Mouse (Mus musculus) mature B cell (primary cell): ENCODE measurements around the gene Sema3a.

Experiments used
- in situ Hi-C: fragments of 300-500 bp; cut with MboI; formaldehyde crosslinking; loops from 2 replicates; pipeline ENCODE4 v1.14.3; 2019

The Sema3a gene

DNA sequence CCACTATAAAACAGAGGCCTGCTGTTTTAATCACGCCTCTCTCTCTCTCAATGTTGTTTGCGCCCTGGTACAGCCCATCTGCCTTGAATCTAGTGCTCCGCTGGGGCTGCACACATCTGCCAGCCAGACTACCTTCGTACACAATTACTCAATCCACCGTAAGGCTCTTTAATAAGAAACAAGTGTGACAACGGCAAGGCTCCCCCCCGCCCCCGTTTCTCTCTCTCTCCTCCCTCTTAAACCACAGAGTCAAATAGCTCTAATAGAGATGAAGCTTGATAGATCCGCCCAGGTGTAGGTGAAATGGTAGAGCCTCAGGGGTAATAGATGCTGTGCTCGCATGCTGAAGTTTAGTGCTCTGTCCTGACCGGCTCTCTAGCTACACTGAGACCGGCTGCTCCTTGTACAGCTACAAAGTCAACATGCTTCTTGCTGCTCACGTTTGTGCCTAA lies at the start of gene Sema3a:
Gene Sema3a, plus strand, starts transcription at position 174 of the 452 bp plus-strand sequence.
- in situ Hi-C loops, result no loop called here

DNA sequence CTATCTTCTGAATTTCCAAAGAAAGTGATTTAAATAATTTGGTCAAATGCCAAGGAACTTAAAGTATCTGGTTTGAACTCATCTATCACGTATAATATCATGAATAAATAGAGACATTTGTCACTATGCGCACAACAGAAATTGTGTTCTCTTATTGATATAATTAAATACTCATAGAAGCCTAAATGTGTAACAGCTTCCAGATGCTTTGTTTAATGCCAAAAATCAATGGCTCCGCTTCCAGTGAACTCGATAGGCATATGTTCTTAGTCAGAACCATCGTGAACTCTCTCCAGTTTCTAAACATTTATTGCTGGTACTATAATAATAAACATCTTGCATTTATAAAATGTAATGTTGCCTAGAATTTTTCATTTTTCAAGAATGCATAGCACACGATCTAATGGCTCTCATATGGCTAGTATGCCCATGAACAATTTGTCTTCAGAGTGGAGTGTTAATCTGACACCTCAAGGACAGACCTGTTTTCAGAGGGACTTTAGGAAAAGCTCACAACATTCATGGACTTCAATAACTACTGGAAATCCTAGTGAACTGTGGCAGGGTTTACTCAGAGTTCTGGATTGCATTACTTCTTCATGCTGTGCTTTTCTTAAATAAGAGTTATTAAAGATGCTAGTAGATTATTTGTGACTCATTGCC lies 40.3 kb upstream of the Sema3a start:
- in situ Hi-C loops, result no loop called here

DNA sequence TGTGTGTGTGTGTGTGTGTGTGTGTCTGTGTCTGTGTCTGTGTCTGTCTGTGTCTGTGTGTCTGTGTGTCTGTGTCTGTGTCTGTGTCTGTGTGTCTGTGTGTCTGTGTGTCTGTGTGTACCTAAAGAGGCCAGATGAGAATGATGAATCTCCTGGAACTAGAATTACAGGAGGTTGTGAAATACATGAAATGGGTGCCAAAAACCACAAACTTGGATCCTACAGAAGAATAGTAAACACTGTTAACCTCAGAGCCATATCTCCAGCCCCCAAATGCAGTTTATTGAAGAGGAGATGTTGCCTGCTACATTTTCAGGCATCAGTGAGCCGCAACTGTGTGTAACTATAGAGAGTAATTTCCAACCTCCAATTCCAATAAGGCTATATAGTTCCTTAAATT lies 34.8 kb upstream of the Sema3a start:
- in situ Hi-C loops, result no loop called here

DNA sequence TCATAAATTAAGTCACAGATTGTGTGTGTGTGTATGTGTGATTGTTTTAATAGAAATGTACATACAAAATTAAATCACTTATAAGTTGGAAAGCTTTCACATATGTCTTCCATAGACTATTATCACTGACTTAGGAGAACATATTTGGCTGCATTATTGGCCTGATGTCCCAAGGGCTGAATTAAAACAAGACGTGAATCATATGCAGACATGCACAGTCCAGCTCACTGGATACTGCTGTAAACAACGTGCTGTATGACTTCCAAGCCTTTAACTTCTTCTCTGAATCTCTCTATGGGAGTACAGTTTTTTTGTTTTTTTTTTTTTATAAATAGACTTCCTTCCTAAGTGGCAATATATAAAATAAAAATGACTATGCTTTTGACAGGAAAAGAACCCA lies 15.7 kb upstream of the Sema3a start:
- in situ Hi-C loops, result no loop called here

DNA sequence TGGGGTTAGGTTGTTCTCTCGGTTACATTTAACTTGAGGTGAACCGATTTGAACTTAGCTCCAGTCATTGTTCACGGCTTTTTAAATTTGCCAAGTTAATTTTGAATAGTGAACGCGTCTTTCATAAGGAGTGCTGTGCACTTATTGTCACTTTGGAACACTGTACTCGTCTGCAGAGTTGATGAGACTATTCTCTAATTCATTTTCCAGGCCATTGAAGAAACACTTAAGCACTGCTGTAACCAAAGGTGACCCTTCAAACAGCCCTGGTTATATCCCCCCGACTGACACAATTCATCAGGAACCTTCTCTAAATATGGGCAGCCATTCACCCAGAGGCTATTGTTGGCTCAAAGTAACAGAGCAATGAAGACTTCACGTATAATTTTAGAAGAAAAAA lies 8.0 kb upstream of the Sema3a start:
- in situ Hi-C loops, result no loop called here

DNA sequence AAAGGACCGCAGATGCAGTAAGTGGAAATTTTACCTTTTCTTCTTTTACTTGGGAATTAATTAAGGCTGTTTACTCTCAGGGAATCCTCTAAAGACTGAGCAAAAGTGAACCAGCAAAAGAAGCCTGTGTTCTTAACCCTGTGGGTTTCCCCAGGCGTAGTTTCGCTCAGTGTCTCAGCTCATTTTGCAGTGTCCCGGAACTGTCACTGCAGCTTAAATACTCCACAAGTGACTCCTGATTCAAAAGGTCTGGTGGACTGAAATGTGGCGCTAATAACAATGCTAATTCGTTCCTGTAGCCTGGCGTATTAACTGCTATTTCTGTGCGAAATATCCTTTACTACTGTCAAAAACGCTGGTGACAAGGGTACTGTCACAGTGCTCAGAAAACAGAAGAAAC lies 543 bp downstream of the Sema3a start:
- in situ Hi-C loops, result no loop called here

DNA sequence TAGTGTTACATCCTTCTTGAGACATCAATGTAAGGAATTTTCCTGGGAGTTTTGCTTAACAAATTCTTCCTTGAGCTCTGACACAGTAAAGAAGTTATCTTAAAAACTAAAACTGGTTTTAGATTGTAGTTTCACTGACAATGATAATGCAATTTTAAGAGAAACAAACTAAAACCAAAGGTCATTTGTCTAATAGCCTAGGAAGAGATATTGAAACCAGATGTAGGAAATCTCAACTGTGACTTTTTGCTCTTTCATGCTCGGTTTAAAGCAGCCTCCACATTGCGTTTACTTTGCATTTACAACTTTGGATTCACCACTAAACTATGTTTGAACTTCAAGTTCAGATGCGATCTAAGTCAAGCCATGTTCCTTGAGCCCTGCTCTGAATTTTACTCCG lies 982 bp downstream of the Sema3a start:
- in situ Hi-C loops, result no loop called here

DNA sequence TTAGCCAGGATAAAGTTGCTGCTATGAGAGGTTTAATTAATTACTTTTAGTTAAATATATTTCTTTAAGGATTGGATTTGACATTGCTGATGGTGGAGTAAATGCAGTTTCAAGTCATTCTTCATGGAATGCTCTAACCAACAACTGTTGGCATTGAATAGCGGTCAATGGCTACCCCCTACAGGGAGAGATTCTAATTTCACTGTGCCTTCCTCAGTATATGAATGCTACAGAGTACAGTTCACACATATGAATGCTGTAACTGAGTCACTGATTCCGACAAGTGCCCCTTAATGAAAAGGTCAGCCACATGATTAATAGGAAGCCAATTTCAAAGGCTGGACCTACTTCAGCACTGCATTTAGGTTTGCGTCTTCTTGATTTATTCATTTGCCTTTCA lies 1.9 kb downstream of the Sema3a start:
- in situ Hi-C loops, result no loop called here

DNA sequence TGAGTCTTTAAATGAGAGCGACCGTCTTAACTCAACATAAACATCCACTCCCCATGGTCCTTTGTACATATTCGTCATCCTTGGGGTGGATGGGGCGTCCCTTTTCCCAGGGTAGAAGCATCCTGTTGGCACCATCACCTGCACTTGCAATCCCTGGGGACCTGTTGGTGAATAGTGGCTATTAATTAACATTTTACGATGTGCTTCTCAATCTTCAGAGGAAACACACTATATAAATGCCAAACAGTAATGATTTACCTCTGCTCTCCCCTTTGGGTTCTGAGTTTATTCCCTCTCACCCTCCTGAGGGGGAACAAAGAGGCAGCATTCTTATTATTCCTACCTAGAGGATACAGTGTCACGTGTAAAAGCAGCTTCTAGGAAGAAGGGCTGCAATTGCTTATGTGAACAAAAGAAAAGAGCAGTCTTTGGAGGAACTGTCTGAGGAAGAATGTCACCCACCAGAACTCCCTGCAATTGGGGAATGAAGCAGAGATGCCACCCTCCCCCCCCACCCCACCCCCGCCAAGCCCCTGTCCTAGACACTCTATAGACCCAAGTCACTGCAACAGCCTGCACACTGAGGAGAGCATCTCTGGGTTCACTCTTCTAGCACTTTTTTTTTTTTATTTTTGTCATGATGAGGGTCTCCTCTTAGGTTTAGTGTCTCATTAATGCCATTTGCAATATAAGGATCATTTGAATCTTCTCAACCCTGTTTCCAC lies 19.7 kb downstream of the Sema3a start:
- in situ Hi-C loops, result no loop called here

DNA sequence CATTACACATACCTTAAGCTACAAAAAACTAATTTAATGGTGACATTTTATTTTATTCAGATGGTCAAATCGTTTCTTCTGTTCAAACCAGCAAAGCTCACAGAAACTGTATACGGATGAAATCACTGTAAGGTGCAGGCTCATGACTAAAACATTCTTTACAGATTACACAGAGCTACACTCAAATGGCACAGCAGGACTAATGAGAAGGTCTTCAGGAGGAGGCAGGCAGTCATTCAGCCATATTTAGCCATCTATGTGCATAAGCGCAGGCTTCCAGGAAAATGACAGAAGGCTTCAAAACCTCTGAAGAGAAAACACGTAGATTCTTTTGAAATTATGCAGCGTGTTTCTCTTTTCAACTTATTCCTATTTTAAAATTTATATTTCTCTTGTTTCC lies 24.7 kb downstream of the Sema3a start:
- in situ Hi-C loops, result no loop called here

DNA sequence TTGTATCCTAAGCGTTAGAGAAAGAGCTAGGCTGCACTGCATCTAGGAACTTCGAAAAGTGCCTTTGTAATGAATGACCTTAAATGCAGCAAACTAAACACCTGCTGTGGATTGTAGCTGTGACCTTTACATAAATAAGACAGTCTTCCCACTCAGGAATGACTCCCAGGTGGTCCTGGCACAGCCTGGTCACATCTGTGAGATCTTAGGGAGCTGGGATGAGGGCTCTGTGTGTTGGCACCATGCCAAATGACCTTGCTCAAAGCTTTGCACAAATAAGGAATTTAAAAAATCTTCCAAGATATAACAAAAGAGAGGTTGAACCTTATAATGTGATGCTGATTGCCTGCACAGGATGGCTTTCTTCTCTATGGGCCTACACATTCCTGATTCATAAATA lies 25.8 kb downstream of the Sema3a start:
- in situ Hi-C loops, result no loop called here

DNA sequence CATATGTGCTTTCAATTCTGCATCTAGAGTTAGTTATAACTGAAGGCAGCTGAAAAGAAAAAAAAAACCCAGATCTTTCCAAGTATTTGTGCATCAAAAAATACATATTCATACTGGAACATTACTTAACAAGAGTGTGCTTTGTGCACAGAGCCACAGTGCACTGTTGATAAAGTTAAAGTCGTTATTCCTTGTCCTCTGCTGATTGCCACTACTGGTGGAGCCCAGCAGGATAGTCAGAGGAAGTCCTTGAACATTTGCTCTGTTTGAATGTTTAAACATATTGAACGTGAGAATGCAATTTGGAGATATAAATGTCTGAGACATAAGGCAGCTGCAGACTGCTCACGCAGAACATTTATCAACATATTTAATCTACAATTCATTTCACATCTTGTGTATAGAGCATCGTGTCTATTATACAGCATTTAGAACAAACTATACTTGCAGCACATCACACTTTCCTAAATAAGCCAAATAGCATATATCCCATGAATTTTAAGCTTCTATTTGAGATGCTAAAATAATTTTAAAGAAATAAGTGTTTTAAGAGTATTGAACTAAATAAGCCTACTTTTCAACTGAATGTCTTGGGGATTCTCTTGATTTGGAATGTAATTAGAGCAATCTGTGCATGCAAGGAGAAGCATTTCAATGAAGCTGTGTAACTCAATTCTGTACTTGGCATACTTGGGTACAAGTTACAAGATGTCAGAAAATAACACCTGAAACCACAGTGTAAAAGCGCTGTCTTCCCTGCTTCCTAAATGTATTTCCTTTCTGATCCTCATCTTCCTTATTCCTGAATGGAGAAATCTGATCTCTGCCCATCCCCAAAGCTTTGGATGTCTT lies 32.8 kb downstream of the Sema3a start:
- in situ Hi-C loops, result no loop called here

DNA sequence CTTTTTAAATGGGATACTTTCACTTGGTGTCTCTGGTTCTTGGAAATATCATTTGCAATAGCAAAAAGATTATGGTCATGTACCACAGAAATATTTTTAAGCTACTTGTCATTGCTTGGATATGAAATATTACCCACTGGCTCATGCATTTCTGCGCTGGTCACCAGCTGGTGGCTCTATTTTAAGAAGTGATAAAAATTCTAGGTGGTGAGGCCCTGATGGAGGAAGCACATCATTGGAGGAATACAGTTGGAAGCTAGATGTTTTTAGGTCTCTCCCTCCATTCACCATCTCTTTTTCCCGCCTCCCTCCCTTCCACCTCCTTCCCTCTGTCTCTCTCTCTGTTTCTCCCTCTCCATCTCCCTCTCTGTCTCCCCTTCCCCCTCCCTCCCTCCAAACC lies 57.0 kb downstream of the Sema3a start:
- in situ Hi-C loops, result no loop called here

DNA sequence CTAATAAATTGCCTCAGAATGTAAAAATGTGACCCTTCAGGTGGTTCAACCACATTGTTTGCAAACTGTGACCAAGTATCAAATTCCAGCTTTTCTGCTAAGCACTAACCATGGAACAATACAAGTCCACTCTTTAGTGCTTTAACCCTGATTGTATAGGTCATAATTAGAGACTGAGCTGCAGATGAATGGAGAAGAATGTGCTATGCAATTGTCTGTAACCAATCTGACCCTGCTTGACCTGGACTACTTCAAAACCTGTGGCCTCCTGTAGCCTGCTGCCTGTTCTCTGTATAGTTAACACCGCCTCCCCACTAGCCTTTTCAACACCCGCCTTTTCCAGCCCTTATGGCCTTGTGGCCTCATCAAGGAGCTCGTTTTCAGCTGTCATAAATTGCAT lies 72.7 kb downstream of the Sema3a start:
- in situ Hi-C loops, result no loop called here

DNA sequence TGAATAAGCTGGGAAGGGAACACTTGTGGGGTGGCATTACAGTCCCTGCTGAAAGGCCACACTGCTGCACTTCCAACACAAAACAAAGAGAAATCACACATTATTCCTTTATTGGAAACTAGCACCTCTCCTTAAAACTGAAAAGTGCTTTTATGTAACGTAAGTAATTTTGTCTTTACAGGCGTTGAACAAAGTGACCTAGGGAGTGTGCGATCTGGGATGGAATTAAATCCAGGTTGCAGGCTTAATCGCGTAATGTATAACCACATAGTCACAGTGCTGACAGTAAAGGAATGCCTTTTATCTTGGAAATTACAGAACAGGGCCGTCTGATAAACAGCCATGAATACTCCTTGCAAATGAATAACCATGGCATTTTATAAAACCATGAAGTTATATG lies 74.5 kb downstream of the Sema3a start:
- in situ Hi-C loops, result no loop called here

DNA sequence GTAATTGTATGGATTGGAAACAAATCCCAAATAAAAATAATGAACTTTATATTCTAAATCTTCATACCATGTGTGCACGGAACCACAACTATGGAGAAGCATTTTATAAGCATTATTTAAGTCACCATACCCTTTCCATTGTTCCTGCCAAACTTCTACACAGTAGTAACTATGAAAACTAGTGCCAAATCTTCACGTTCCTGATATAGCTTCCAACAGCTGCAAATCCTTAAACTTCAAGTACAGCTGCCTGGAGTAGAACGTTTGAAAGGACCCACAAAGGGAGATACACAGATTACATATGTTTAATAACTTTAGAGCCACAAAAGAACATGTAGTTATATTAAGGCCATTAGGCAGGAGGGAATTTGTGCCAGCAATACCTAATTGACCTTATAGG lies 130.1 kb downstream of the Sema3a start:
- in situ Hi-C loops, result no loop called here

DNA sequence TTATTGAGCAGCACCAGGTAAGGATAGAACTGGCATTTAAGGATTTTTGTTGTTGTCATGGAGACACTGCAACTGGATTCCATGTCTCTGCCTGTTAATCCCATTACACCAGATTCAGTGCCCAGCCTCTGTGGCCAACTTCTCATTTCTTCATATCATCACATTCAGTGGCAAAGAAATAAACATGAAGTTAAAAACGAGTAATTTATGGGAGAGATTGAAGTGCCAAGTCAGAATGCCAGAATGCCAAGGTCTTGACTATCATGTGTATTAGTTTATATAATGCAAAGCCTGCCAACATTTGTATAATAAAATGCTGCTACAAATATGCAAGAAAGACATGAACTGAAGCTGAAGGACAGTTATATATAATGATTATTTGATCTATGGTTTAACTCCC lies 131.1 kb downstream of the Sema3a start:
- in situ Hi-C loops, result no loop called here

DNA sequence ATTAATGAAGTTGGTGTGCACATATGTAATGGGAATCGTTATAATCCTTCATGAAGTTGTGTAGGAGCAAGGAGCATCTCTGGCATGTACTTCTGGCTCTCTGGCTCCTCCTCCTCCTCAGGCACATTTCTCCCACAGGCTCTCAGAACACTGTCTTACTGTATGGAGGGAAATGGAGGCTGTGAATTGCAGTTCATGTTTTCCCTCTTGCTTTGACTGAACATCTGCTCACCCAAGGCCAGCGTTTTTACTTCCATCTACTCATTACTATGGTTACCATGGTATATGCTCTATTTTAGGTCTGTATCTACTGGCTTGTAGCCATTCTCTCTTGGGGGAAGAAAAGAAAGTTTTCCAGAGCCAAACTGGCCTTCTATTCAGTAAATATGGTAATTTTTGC lies 137.9 kb downstream of the Sema3a start:
- in situ Hi-C loops, result no loop called here

DNA sequence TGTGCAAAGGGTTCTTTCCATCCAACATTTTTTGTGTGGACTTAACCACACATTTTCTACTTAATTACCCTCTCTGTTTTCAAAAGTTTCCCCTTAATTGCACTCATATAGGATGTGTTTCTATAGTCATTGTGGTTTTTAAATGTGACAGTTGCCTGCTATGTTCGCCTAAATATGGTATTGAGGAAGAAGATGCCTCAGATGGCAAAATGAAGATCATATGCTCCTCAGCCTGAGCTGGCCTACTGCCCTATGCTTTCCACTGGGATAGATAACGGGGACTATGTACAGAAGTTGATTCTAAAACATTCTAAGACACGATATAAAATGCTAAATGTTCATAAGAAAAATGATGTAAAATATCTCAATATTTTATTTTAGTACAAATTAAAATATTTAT lies 138.3 kb downstream of the Sema3a start:
- in situ Hi-C loops, result no loop called here

DNA sequence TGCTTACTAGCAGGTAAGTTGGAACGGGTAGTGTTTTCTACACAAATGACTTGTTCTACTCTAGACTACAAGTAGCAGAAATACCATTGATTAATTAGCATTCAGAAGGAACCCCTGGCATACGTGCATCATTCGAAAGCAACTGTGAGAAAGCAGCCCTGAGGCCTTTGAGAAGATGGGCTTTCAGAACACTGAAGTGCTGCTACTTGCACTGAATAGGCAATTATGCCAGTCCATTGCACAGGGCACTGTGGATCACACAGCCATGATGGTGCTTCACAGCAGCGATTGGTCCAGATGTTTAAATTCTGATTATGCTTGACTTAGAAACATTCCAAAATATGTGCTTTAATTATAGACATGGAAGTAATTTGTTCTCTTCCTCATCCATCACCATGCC lies 187.5 kb downstream of the Sema3a start:
- in situ Hi-C loops, result no loop called here

DNA sequence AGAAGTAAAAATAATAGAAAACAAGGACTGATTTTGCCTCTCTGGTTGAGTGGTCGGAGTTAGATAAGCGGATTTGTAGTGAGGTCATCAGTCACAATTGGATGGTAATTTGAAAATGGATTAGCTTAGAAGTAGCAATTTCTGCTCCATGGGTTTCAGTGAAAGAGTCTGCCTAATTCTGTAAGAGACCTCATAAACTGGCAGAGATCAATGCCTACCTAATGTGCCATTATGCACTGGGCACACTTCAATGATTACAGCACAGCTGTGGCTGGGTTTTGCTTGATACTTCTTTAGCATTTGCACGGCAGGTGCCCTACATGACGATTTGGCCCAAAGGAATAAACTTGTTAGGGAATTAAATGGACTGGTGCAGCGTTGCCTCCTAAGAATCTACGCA lies 188.8 kb downstream of the Sema3a start:
- in situ Hi-C loops, result no loop called here

DNA sequence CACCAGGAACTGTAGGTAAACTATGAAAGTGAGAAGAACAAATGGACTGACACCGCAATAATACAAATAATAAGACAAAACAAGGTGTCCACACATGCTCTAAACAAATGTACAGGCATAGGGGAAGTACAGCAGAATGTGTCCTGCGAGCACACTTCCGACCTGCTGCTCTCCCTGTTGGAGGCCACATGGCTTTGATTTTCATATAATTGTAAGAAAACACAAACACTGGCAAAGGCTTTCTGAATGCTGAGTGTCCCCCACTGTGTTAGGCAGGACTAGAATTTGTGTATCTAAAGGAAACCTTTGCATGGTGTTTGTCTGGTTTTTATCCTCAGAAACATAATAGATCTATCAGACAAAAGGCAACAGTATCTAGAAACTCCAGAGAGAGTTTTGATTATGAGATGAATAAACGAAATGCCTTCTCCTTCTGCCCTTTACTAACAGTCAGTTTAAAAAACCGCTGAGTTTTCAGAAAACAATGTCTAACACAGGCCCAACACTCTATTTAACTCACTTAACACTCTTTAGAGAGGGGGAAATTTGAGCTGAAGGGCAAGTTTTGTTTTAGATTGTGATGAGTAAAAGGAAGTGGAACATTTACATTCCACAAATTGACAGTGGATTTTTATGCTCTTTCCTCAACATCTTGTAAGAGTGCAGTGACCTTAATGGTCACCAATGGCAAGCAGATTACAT lies 193.7 kb downstream of the Sema3a start:
- in situ Hi-C loops, result no loop called here
